Mouse (Mus musculus): Measurements from ENCODE around the gene Prpf6. TPM values are rescaled to one million over a fixed set of nuclear protein-coding genes. Genes with fewer than 3 reads are reported as not detected.
A peak's percentile ranks its signal among the peaks of the same experiment; 100 is the strongest.

Prpf6 gene
- total and polyA plus RNA-seq, 3 experiments, result 28.3 to 53.8 (median 48.1) TPM

DNA sequence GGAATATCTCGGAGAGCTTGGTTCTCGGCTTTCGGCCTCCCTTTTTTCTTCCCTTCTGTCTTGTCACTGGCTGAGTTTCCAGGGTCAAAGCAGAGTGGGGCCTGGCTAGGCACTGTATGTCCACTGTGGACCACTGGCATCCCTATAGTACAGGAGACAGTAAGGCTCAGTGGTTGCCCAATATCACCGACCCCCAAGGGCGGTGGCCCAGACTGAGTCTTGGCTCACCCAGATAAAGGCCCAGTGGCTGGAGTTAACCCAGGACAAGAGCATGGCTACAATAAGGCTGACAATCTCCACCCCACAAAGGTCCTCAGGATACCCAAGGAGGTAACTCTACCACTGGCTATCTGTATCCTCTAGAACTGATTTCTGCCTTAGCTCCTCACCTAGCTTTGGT, 1.2 kb upstream of the Prpf6 start:
- Histone ChIP-seq H3K27me3 (replicated peaks) (no peaks in the 10 kb centered on the region), H3K4me2 (ENCODE audit: insufficient read depth, low read depth, poor library complexity, severe bottlenecking) (no peak overlapping the region), H3K27ac (ENCODE audit: insufficient read depth, low read depth) (no peak overlapping the region), H3K4me1 (ENCODE audit: control insufficient read depth in 1 of 2, insufficient read depth in 2 of 2) (peaks cover 7 to 21% of the 10 kb centered on the region in 2 experiments), H3K36me3 (replicated peaks in 1 of 2; ENCODE audit: control insufficient read depth in 1 of 2, insufficient read depth in 1 of 2, low read length in 1 of 2) (peaks cover 46 to 53% of the 10 kb centered on the region in 2 experiments), H3K79me2 (replicated peaks; ENCODE audit: control insufficient read depth, extremely low read depth, insufficient read depth, poor library complexity, severe bottlenecking) (peaks cover 3% of the 10 kb centered on the region; the same call in 1 of the 2 replicates), H3K4me3 (replicated peaks in 1 of 3; ENCODE audit: low read depth in 2 of 3, low read length in 2 of 3, poor library complexity in 1 of 3) (no peak overlapping the region), H3K9me3 (replicated peaks; ENCODE audit: low read length) (no peaks in the 10 kb centered on the region), H3K9ac (ENCODE audit: insufficient read depth, low read depth) (0 out of 2 replicates have a peak overlapping the region, but pooled peaks have one; percentile 3)
- TF ChIP-seq SIN3A (IDR thresholded peaks at IDR 0.05; ENCODE audit: low read length) (no peak), PAX5 (IDR thresholded peaks at IDR 0.05; ENCODE audit: low read length) (no peak), UBTF (IDR thresholded peaks at IDR 0.05; ENCODE audit: low read depth, low read length) (no peak), IRF4 (IDR thresholded peaks at IDR 0.05; ENCODE audit: low read depth, low read length) (no peak), ETS1 (conservative IDR thresholded peaks at IDR 0.05; ENCODE audit: low read depth, low read length) (no peak), MAFK (IDR thresholded peaks at IDR 0.05; ENCODE audit: insufficient replicate concordance, low read length) (no peak), MEF2A (IDR thresholded peaks at IDR 0.05; ENCODE audit: borderline replicate concordance, low read depth, low read length) (no peak), GABPA (IDR thresholded peaks at IDR 0.05; ENCODE audit: insufficient replicate concordance, low read depth, low read length) (no peak)
- in situ Hi-C loops (cut with MboI; ENCODE audit: low pct_ligation_motif_present, low pct_unique_long_range_greater_than_20kb, low sequenced_read_pairs) (no loop called here), dilution Hi-C loops (cut with MboI; ENCODE audit: extremely low pct_ligation_motif_present, extremely low pct_unique_long_range_greater_than_20kb, low sequenced_read_pairs) (no loop called here)
- DNase-seq (ENCODE audit: extremely low read depth), result no peak

GRCm38 (mm10) chr2:181592231-181593041, 768 bp downstream of the Prpf6 start, which contains the start of gene Zfp512b:
Zfp512b (minus strand) TSS chr2:181592803.
- peak within 1 kb of the TSS; percentile 77 to 93 (median 88) for H3K4me3 ChIP-seq (replicated peaks in 1 of 3; ENCODE audit: low read depth in 2 of 3, low read length in 2 of 3, poor library complexity in 1 of 3)
- H3K4me2 ChIP-seq (ENCODE audit: insufficient read depth, low read depth, poor library complexity, severe bottlenecking), result peak within 1 kb of the TSS; percentile 60
- H3K36me3 ChIP-seq (replicated peaks in 1 of 2; ENCODE audit: control insufficient read depth in 1 of 2, insufficient read depth in 1 of 2, low read length in 1 of 2), result peaks cover 27 to 34% of the 10 kb centered on the region in 2 experiments
- in situ Hi-C loops (cut with MboI; ENCODE audit: low pct_ligation_motif_present, low pct_unique_long_range_greater_than_20kb, low sequenced_read_pairs), result no loop called here
- H3K79me2 ChIP-seq (replicated peaks; ENCODE audit: control insufficient read depth, extremely low read depth, insufficient read depth, poor library complexity, severe bottlenecking), result peaks cover 3% of the 10 kb centered on the region; the same call in 1 of the 2 replicates
- peaks cover 7 to 21% of the 10 kb centered on the region in 2 experiments for H3K4me1 ChIP-seq (ENCODE audit: control insufficient read depth in 1 of 2, insufficient read depth in 2 of 2)
- peaks cover 2% of the 10 kb centered on the region for H3K27me3 ChIP-seq (replicated peaks)
- H3K9me3 ChIP-seq (replicated peaks; ENCODE audit: low read length), result no peaks in the 10 kb centered on the region
- DNase-seq (ENCODE audit: extremely low read depth), result peak; percentile 64
- peak within 1 kb of the TSS; percentile 83 for H3K9ac ChIP-seq (ENCODE audit: insufficient read depth, low read depth)
- H3K27ac ChIP-seq (ENCODE audit: insufficient read depth, low read depth), result peak within 1 kb of the TSS; percentile 47
- no peak for TF ChIP-seq CHD1 (IDR thresholded peaks at IDR 0.05; ENCODE audit: low read depth, low read length)
- peak; percentile 92 for TF ChIP-seq NELFE (IDR thresholded peaks at IDR 0.05; ENCODE audit: low read depth, low read length)
- 0 out of 2 replicates have a peak, but pooled peaks have one; percentile 40 for TF ChIP-seq MYC (IDR thresholded peaks at IDR 0.05; ENCODE audit: low read depth, low read length)
- peak; percentile 75 for TF ChIP-seq SIN3A (IDR thresholded peaks at IDR 0.05; ENCODE audit: low read length)
- TF ChIP-seq UBTF (IDR thresholded peaks at IDR 0.05; ENCODE audit: low read depth, low read length), result no peak
- peak; percentile 27 for TF ChIP-seq BHLHE40 (IDR thresholded peaks at IDR 0.05; ENCODE audit: low read depth, low read length)
- peak; percentile 98 for TF ChIP-seq CHD2 (IDR thresholded peaks at IDR 0.05; ENCODE audit: low read length)
- TF ChIP-seq CTCF (conservative IDR thresholded peaks at IDR 0.05 in 1 of 2, IDR thresholded peaks at IDR 0.05 in 1 of 2; ENCODE audit: low read depth in 2 of 2, low read length in 2 of 2), result no peak
- no peak for TF ChIP-seq ELF1 (IDR thresholded peaks at IDR 0.05; ENCODE audit: low read depth, low read length)
- peak; percentile 77 for TF ChIP-seq MXI1 (IDR thresholded peaks at IDR 0.05; ENCODE audit: low read depth, low read length)
- TF ChIP-seq TCF12 (IDR thresholded peaks at IDR 0.05; ENCODE audit: low read depth, low read length), result peak; percentile 42
- TF ChIP-seq ZMIZ1 (IDR thresholded peaks at IDR 0.05; ENCODE audit: low read depth, low read length), result peak; percentile 41; the same call in 1 of the 2 replicates
- peak; percentile 78 for TF ChIP-seq NRF1 (IDR thresholded peaks at IDR 0.05; ENCODE audit: low read depth, low read length)
- peak; percentile 57 for TF ChIP-seq HCFC1 (IDR thresholded peaks at IDR 0.05; ENCODE audit: low read depth, low read length)
- TF ChIP-seq POLR2A (IDR thresholded peaks at IDR 0.05; ENCODE audit: low read depth, low read length), result peak; percentile 94
- peak; percentile 81; the same call in 1 of the 2 replicates for TF ChIP-seq MAZ (IDR thresholded peaks at IDR 0.05; ENCODE audit: low read depth, low read length)
- no peak for TF ChIP-seq MAFK (IDR thresholded peaks at IDR 0.05; ENCODE audit: insufficient replicate concordance, low read length)
- dilution Hi-C loops (cut with MboI; ENCODE audit: extremely low pct_ligation_motif_present, extremely low pct_unique_long_range_greater_than_20kb, low sequenced_read_pairs), result no loop called here
